Mouse (Mus musculus): ENCODE data around the gene Zfp991. TPM values are rescaled to one million over a fixed set of nuclear protein-coding genes. Genes with fewer than 3 reads are reported as not detected.

The Zfp991 gene
- total and polyA plus RNA-seq, 2 experiments from 2014 or later, result 3.0 to 4.9 TPM

Other genes with a start within 250 kb of the Zfp991 start
- gene Gm21411, start 222.4 kb upstream of the Zfp991 start, total RNA-seq (2014; rRNA removed), result not detected in 2 replicates
- not detected in 2 replicates for gene Gm21411, start 222.4 kb upstream of the Zfp991 start, polyA plus RNA-seq (2015; fragmentation: Nextera tagmentation; extraction: Ambion mirVana)
- not detected in 2 replicates for gene Zfp989, start 160.1 kb upstream of the Zfp991 start, total RNA-seq (2014; rRNA removed)
- gene Zfp989, start 160.1 kb upstream of the Zfp991 start, polyA plus RNA-seq (2015; fragmentation: Nextera tagmentation; extraction: Ambion mirVana), result 0.06 and 0.08 TPM in 2 replicates
- gene Rex2, start 110.2 kb upstream of the Zfp991 start, total RNA-seq (2014; rRNA removed), result not detected in 2 replicates
- not detected in 2 replicates for gene Rex2, start 110.2 kb upstream of the Zfp991 start, polyA plus RNA-seq (2015; fragmentation: Nextera tagmentation; extraction: Ambion mirVana)
- gene Zfp988, start 173.6 kb downstream of the Zfp991 start, total RNA-seq (2014; rRNA removed), result 0.05 TPM in 1 of 2 replicates, not detected in the other
- 0.15 and 0.28 TPM in 2 replicates for gene Zfp988, start 173.6 kb downstream of the Zfp991 start, polyA plus RNA-seq (2015; fragmentation: Nextera tagmentation; extraction: Ambion mirVana)
- not detected in 2 replicates for gene Zfp978, start 229.3 kb downstream of the Zfp991 start, total RNA-seq (2014; rRNA removed)
- gene Zfp978, start 229.3 kb downstream of the Zfp991 start, polyA plus RNA-seq (2015; fragmentation: Nextera tagmentation; extraction: Ambion mirVana), result 0.26 TPM in 1 of 2 replicates, not detected in the other

Measured in hindbrain, postnatal 0 days (tissue).